Mouse (Mus musculus) heart, postnatal 4 days (tissue): Measurements from ENCODE around the gene Lce3c. TPM values are rescaled to one million over a fixed set of nuclear protein-coding genes. Genes with fewer than 3 reads are reported as not detected.

Experiments used
- DNase-seq: peaks from one replicate; pipeline ENCODE4 v3.0.0; 2021
- total RNA-seq, 2 experiments: library from RNA; stranded (reverse); gene quantifications; 2 replicates each; pipeline ENCODE4 v1.2.3; 2021

Lce3c gene
- total RNA-seq, result not detected

- DNase-seq, result no peak
Observed at GRCm38 (mm10) chr3:92944186-92944585, at the start of gene Lce3c. Lce3c (plus strand) TSS chr3:92944486.

- DNase-seq, result no peak
Observed at GRCm38 (mm10) chr3:92894489-92894888, 49.8 kb upstream of the Lce3c start.

GRCm38 (mm10) chr3:92902992-92903391, 41.3 kb upstream of the Lce3c start:
- peak; percentile 40 for DNase-seq

GRCm38 (mm10) chr3:92903640-92904039, 40.6 kb upstream of the Lce3c start:
- no peak for DNase-seq

GRCm38 (mm10) chr3:92905182-92905581, 39.1 kb upstream of the Lce3c start:
- no peak for DNase-seq

GRCm38 (mm10) chr3:92907571-92907970, 36.7 kb upstream of the Lce3c start:
- DNase-seq, result peak; percentile 30

- peak; percentile 15 for DNase-seq
Observed at GRCm38 (mm10) chr3:92920364-92920763, 23.9 kb upstream of the Lce3c start.

GRCm38 (mm10) chr3:92926130-92926529, 18.2 kb upstream of the Lce3c start, which contains the start of gene Lce3a:
Lce3a (minus strand) TSS chr3:92926230.
- no peak for DNase-seq

- no peak for DNase-seq
Observed at GRCm38 (mm10) chr3:92932679-92933078, 11.6 kb upstream of the Lce3c start, which contains the start of gene Lce3b. Lce3b (plus strand) TSS chr3:92932979.

- no peak for DNase-seq
Observed at GRCm38 (mm10) chr3:92957090-92957489, 12.8 kb downstream of the Lce3c start, which contains the start of gene Lce3d. Lce3d (plus strand) TSS chr3:92957390.

- DNase-seq, result no peak
Observed at GRCm38 (mm10) chr3:92966761-92967160, 22.5 kb downstream of the Lce3c start, which contains the start of gene Lce3e. Lce3e (plus strand) TSS chr3:92967061.

- no peak for DNase-seq
Observed at GRCm38 (mm10) chr3:92978484-92978883, 34.2 kb downstream of the Lce3c start.

- no peak for DNase-seq
Observed at GRCm38 (mm10) chr3:92991926-92992325, 47.6 kb downstream of the Lce3c start, which contains the start of gene Lce3f. Lce3f (plus strand) TSS chr3:92992226.

Other genes with a start within 250 kb of the Lce3c start
- not detected for gene Lce1e, start 235.4 kb upstream of the Lce3c start, total RNA-seq
- not detected for gene Lce1f, start 224.1 kb upstream of the Lce3c start, total RNA-seq
- gene Gm38119, start 205.4 kb upstream of the Lce3c start, total RNA-seq, result not detected
- gene Lce1g, start 192.1 kb upstream of the Lce3c start, total RNA-seq, result not detected
- gene Lce1h, start 179.4 kb upstream of the Lce3c start, total RNA-seq, result not detected
- gene Lce1i, start 165.6 kb upstream of the Lce3c start, total RNA-seq, result not detected
- not detected for gene Lce1j, start 154.0 kb upstream of the Lce3c start, total RNA-seq
- not detected for gene Lce1k, start 136.6 kb upstream of the Lce3c start, total RNA-seq
- gene Kprp, start 117.2 kb upstream of the Lce3c start, total RNA-seq, result not detected
- gene Lce1l, start 93.2 kb upstream of the Lce3c start, total RNA-seq, result not detected
- gene 2310050C09Rik, start 74.3 kb upstream of the Lce3c start, total RNA-seq, result not detected
- not detected for gene Lce3a, start 18.3 kb upstream of the Lce3c start, total RNA-seq
- gene Lce3b, start 11.5 kb upstream of the Lce3c start, total RNA-seq, result not detected
- not detected for gene Lce3d, start 12.9 kb downstream of the Lce3c start, total RNA-seq
- not detected for gene Lce3e, start 22.6 kb downstream of the Lce3c start, total RNA-seq
- not detected for gene Lce3f, start 47.7 kb downstream of the Lce3c start, total RNA-seq
- gene Crct1, start 71.2 kb downstream of the Lce3c start, total RNA-seq, result not detected
- not detected for gene Lce1m, start 74.6 kb downstream of the Lce3c start, total RNA-seq
- gene Gm4858, start 124.3 kb downstream of the Lce3c start, total RNA-seq, result not detected
- not detected for gene Crnn, start 200.3 kb downstream of the Lce3c start, total RNA-seq